Mouse (Mus musculus) thymus, adult 2 months (tissue): ENCODE measurements around the gene Gm17581. TPM values are rescaled to one million over a fixed set of nuclear protein-coding genes. Genes with fewer than 3 reads are reported as not detected.

Experiments used
- DNase-seq: peaks from one replicate; pipeline ENCODE4 v3.0.0; 2021
- H3K27ac ChIP-seq: fragments of 200-500 bp; 2 replicates; pipeline ENCODE4 v1.5.1; 2012; ENCODE audit warnings: low read length, control low read depth; ENCODE audit not compliant: control insufficient read depth, insufficient read depth
- H3K27me3 ChIP-seq: fragments of 200-500 bp; 2 replicates; pipeline ENCODE4 v1.6.1; 2012; ENCODE audit warnings: mild to moderate bottlenecking, low read length, moderate library complexity, mixed read lengths; ENCODE audit not compliant: control insufficient read depth, insufficient read depth
- H3K36me3 ChIP-seq: fragments of 200-500 bp; 2 replicates; pipeline ENCODE4 v1.6.1; 2012; ENCODE audit warnings: mild to moderate bottlenecking, low read length, moderate library complexity; ENCODE audit not compliant: control insufficient read depth, insufficient read depth
- H3K4me1 ChIP-seq: fragments of 200-500 bp; replicated peaks from 2 replicates; pipeline ENCODE4 v1.6.1; 2012; ENCODE audit warnings: low read length; ENCODE audit not compliant: control insufficient read depth, insufficient read depth
- H3K4me3 ChIP-seq: fragments of 200-500 bp; 2 replicates; pipeline ENCODE4 v1.5.1; 2012; ENCODE audit warnings: mild to moderate bottlenecking, low read length, control low read depth, moderate library complexity; ENCODE audit not compliant: control insufficient read depth, insufficient read depth
- CTCF ChIP-seq: fragments of 200-500 bp; IDR thresholded peaks from 2 replicates; pipeline ENCODE4 v1.5.1; 2012; ENCODE audit warnings: mild to moderate bottlenecking, control low read depth, low read length, moderate library complexity, borderline replicate concordance; ENCODE audit not compliant: control insufficient read depth, poor library complexity, insufficient read depth; ENCODE audit errors: extremely low read depth
- POLR2A ChIP-seq: fragments of 200-500 bp; IDR thresholded peaks from 2 replicates; pipeline ENCODE4 v1.6.1; 2012; ENCODE audit warnings: mild to moderate bottlenecking, low read length, control low read depth, moderate library complexity; ENCODE audit not compliant: control insufficient read depth, poor library complexity, insufficient read depth; ENCODE audit errors: extremely low read depth
- WGBS: fragments of 180-500 bp; shearing (Covaris S2); methylation state at CpG from one replicate; pipeline ENCODE4 v1.1.7; 2018; 5-methylcytosine and 5-hydroxymethylcytosine counted together
- polyA plus RNA-seq: library from polyadenylated mRNA; depleted of rRNA; stranded (reverse); fragments of >200 nt; gene quantifications from 2 replicates; pipeline ENCODE4 v1.2.3, GENCODE M21; 2012

Gm17581 gene
- polyA plus RNA-seq, 1 experiment, result not detected

DNA sequence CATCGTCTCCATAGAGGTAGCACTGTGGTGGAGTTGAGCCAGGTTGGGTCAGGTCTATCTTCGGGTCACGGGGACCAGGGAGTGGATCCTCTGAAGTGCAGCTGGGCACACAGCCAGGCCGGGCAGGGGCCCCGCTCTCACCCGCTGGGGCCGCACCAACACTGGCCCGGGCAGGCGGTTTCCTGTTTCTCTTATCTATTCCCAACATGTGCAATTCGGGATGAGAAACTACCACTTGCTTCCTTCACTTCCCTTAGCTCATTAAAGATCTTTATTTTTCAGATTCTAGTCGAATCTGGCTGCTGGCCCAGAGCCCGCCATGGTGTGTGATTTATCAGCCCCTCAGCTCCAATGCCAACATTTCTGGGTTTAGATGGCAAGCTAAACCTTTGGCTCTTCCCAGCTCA, 7.3 kb upstream of the Gm17581 start:
- DNase-seq, result no peak
- WGBS, result 18% methylated on average over 12 of the region's 12 CpGs
- no peaks in the 10 kb centered on the region for H3K36me3 ChIP-seq
- no peak overlapping the region for H3K4me3 ChIP-seq
- TF ChIP-seq POLR2A (no peak), CTCF (no peak)
- H3K27ac ChIP-seq, result no peak overlapping the region
- no peaks in the 10 kb centered on the region for H3K27me3 ChIP-seq
- no peaks in the 10 kb centered on the region for H3K4me1 ChIP-seq

DNA sequence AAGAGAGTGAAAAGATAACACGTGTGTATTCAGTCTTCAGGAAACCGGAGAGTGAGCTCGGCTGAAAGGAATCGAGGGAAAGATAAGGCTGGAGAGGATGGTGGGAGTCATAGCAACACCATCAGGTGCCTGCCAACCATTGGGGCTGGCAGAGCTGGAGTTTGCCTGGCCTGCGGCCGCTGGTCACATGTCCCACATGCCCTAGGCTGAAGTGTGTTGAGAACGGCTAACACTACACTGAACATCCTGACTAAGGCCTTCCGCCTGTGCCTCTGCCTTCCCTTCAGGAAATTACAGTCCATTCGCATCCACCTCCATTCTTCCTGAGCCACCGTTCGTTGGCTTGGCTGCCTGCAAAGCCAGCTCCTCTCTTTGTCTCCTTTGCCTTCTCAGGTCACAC, 6.5 kb upstream of the Gm17581 start:
- no peaks in the 10 kb centered on the region for H3K27me3 ChIP-seq
- H3K4me1 ChIP-seq, result no peaks in the 10 kb centered on the region
- no peak for DNase-seq
- H3K36me3 ChIP-seq, result no peaks in the 10 kb centered on the region
- H3K27ac ChIP-seq, result no peak overlapping the region
- no peak overlapping the region for H3K4me3 ChIP-seq
- TF ChIP-seq CTCF (no peak), POLR2A (no peak)
- WGBS, result 86% methylated on average over 11 of the region's 11 CpGs

DNA sequence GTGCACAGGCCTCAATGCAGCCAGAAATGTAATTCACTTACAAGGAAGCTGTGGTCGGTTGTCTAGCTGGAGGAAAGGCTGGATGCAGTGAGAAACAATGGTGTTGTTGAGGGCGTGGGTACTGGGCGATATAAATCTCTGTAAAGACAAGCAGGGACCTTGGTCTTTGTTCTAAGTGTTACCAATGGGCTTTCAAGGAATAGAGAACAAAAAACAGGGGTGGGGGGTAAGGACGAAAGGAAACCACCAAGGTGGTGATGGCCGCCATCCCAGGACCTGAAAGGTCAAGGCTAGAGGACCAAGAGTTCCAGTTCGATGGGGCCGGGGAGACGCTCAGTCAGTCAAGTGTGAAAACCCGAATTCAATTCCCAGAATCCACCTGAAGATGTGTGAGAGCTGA, 2.1 kb upstream of the Gm17581 start:
- 57% methylated on average over 9 of the region's 9 CpGs for WGBS
- DNase-seq, result no peak
- no peaks in the 10 kb centered on the region for H3K36me3 ChIP-seq
- no peaks in the 10 kb centered on the region for H3K4me1 ChIP-seq
- no peak for TF ChIP-seq POLR2A
- no peak for TF ChIP-seq CTCF
- H3K4me3 ChIP-seq, result no peak overlapping the region
- H3K27me3 ChIP-seq, result no peaks in the 10 kb centered on the region
- no peak overlapping the region for H3K27ac ChIP-seq

DNA sequence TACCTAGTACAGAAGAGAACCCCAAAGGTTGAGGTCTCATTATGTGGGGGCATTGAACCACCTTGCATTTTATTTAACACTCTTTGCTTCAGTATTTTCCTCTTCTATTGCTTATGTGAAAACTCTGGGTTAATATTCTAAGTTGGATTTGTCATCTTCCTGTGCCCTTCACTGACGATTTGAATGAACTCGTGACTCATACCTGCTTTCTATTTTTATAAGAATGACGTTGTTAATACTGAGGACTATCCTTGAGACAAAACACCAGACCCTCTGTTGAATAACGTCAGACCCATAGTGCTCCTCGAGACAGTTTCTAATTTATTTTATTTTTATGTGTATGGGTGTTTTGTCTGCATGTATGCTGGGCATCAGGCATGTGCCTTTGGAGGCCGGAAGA, 1.3 kb upstream of the Gm17581 start:
- Histone ChIP-seq H3K4me3 (no peak overlapping the region), H3K36me3 (no peaks in the 10 kb centered on the region), H3K27ac (no peak overlapping the region), H3K4me1 (no peaks in the 10 kb centered on the region), H3K27me3 (no peaks in the 10 kb centered on the region)
- no peak for DNase-seq
- TF ChIP-seq CTCF, result no peak
- no peak for TF ChIP-seq POLR2A
- WGBS, result 87% methylated on average over 6 of the region's 6 CpGs

DNA sequence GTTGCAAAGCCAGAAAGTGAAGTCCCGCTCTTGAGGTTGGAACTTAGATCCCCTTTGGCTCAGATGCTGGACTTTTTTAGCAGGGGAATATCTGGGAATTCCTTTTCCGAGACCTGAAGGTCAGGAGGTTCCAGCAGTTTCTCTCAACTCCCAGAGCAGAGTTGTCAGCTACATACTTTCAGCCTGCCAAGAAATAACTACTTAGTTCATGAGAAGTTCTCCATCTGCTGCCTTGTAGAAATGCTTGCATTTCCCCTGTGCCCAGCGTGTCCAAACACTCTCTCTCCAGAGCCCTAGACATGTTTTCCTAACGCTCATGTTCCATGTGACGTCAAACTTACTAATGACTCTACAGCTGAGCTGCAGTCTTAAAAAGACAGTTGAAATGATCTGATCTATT, 586 bp downstream of the Gm17581 start:
- 93% methylated on average over 5 of the region's 5 CpGs for WGBS
- H3K27ac ChIP-seq, result no peak overlapping the region
- no peak overlapping the region for H3K4me3 ChIP-seq
- H3K27me3 ChIP-seq, result no peaks in the 10 kb centered on the region
- TF ChIP-seq CTCF (no peak), POLR2A (no peak)
- H3K36me3 ChIP-seq, result no peaks in the 10 kb centered on the region
- H3K4me1 ChIP-seq, result no peaks in the 10 kb centered on the region
- DNase-seq, result no peak

GRCm38 (mm10) chr2:155729158-155729645, 6.5 kb downstream of the Gm17581 start, which contains the start of gene Edem2:
Gene Edem2 (minus strand): TSS chr2:155729475.
- no peak within 1 kb of the TSS for H3K27ac ChIP-seq
- H3K4me3 ChIP-seq, result peak within 1 kb of the TSS; percentile 82
- H3K4me1 ChIP-seq, result peaks cover 5% of the 10 kb centered on the region
- 0 out of 2 replicates have a peak, but pooled peaks have one; percentile 31 for TF ChIP-seq CTCF
- TF ChIP-seq POLR2A, result peak; percentile 89
- H3K27me3 ChIP-seq, result no peaks in the 10 kb centered on the region
- no peaks in the 10 kb centered on the region for H3K36me3 ChIP-seq
- under 1% methylated on average over 33 of the region's 33 CpGs for WGBS
- DNase-seq, result peak; percentile 95

DNA sequence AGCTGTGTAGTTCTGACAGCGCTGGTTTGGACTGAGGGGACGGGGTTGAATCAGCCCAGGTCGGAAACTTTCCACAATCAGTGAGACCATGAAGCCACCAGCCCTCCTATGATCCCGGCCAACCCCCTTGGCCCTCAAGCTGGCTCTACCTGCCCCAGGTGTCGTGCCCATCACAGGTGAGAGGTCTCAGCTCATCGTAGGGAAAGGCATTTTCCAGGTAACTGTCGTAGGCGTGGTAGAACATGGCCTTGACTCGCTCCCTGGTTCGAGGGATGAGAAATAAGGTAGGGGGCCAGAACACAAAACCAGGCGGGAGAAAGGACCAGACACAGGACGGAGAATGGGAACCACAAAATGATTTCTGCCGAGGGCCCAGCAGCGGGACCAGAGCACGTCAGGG, 6.9 kb downstream of the Gm17581 start:
- Histone ChIP-seq H3K4me1 (peaks cover 5% of the 10 kb centered on the region), H3K27ac (no peak overlapping the region), H3K4me3 (peak overlapping the region; percentile 82), H3K36me3 (no peaks in the 10 kb centered on the region), H3K27me3 (no peaks in the 10 kb centered on the region)
- WGBS, result 5% methylated on average over 15 of the region's 15 CpGs
- DNase-seq, result no peak
- TF ChIP-seq POLR2A, result no peak
- no peak for TF ChIP-seq CTCF
